Mouse (Mus musculus): ENCODE measurements at regions not wholly inside any gene's neighbourhood (a gene's known extent, or its start where the extent isn't known, plus 50 kb on each side); places are given as distances from the start of the nearest gene placed in this dataset.

DNA sequence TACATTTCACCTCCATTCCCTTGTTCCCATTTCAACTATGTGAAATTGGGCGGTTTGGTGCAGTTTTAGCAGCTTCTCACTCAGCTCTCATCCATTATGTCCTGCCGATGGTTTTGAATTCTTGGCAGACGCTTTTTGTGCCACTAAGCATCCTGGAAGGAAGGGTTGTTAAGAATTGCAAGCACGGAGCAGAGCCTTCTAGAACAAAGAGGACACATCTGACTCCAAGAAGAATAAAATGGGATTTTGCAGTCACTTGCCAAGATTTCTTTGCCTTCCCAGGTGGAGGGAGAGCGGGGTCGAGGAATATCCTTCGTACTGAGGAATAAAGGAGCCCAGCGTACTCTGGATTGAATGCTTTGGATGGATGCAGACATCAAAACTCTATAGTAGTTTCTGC, 176.7 kb upstream of the Cep162 start:
- Histone ChIP-seq H3K9ac (no peak overlapping the region), H3K9me3 (replicated peaks) (no peaks in the 10 kb centered on the region), H3K36me3 (no peaks in the 10 kb centered on the region), H3K27ac (no peak overlapping the region), H3K4me3 (replicated peaks) (no peak overlapping the region), H3K27me3 (peaks cover 25% of the 10 kb centered on the region), H3K4me1 (no peaks in the 10 kb centered on the region), H3K4me2 (no peak overlapping the region)
- ATAC-seq (replicated peaks; ENCODE audit: low FRiP score) = no peak
- 76% methylated on average over 8 of the region's 8 CpGs for WGBS

DNA sequence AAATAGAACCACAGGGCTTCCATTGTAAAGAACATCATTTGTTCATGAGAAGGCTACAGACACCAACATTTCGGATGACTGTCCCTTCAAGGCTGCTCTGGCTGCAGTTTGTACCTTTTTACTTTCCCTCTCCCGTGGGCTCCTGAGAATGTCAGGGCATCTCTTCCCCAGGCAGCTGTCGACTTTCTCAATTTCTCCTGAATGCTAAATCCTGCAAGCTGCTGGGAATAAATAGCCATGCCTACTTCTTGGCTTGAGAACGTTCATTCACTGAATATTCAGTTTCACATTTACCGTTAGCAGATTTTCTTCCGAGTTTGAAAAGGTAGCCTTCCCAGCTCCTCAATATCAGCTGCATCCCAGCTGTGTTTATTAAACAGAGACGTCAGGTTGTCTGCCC, 176.2 kb upstream of the Cep162 start:
- H3K27me3 ChIP-seq = peaks cover 27% of the 10 kb centered on the region
- no peak for ATAC-seq (replicated peaks; ENCODE audit: low FRiP score)
- H3K9ac ChIP-seq = no peak overlapping the region
- H3K4me3 ChIP-seq (replicated peaks) = no peak overlapping the region
- H3K4me2 ChIP-seq = no peak overlapping the region
- no peaks in the 10 kb centered on the region for H3K36me3 ChIP-seq
- H3K9me3 ChIP-seq (replicated peaks) = no peaks in the 10 kb centered on the region
- WGBS = 75% methylated on average over 7 of the region's 7 CpGs
- no peaks in the 10 kb centered on the region for H3K4me1 ChIP-seq
- no peak overlapping the region for H3K27ac ChIP-seq

DNA sequence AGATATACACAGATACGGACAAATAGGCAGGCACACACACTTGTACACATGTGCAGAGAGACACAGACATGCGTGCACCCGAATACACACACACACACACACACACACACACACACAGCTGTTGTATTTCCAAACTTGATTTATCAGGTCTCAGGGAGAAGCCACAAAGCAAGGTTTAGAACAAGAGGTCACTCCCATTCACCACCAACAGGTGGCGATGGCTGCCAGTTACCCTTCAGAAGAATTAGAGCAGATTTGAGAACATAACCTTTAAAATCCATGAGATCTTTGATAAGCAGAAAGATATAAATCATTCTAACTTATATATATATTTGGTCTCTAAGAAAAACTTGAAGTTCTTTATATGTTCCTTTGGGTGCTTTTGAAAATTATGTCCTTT, 169.9 kb upstream of the Cep162 start:
- WGBS = 66% methylated on average over 4 of the region's 4 CpGs

DNA sequence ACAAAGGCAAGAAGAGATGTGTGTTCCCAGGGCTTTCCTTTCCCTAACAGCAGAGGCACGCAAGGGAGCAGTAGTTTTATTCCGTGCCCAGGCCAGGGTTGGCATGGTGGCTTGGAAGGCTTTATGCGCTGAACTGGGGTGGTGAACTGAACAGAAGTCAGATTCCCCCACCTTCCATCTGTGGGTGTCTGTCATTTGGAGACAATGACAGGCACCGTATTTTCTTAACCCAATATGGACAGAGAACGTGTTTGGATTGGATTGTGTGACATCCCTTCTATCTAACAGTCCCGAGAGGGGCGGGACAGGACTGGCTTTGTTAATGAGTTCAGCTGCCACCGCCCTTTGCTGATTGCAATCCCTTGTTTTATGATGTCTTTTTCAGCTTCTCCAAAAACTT, 165.8 kb upstream of the Cep162 start:
- Histone ChIP-seq H3K4me3 (replicated peaks) (no peak overlapping the region), H3K4me1 (no peaks in the 10 kb centered on the region), H3K9ac (no peak overlapping the region), H3K36me3 (no peaks in the 10 kb centered on the region), H3K9me3 (replicated peaks) (no peaks in the 10 kb centered on the region), H3K27me3 (peaks cover 74% of the 10 kb centered on the region), H3K27ac (no peak overlapping the region), H3K4me2 (no peak overlapping the region)
- no peak for ATAC-seq (replicated peaks; ENCODE audit: low FRiP score)
- WGBS = 45% methylated on average over 8 of the region's 8 CpGs

More for the DNA sequence above, 169.9 kb upstream of the Cep162 start:
- Histone ChIP-seq H3K27me3 (peaks cover 47% of the 10 kb centered on the region), H3K4me3 (replicated peaks) (no peak overlapping the region), H3K36me3 (no peaks in the 10 kb centered on the region), H3K4me1 (no peaks in the 10 kb centered on the region), H3K27ac (no peak overlapping the region), H3K9ac (no peak overlapping the region), H3K4me2 (no peak overlapping the region), H3K9me3 (replicated peaks) (no peaks in the 10 kb centered on the region)
- ATAC-seq (replicated peaks; ENCODE audit: low FRiP score) = no peak

DNA sequence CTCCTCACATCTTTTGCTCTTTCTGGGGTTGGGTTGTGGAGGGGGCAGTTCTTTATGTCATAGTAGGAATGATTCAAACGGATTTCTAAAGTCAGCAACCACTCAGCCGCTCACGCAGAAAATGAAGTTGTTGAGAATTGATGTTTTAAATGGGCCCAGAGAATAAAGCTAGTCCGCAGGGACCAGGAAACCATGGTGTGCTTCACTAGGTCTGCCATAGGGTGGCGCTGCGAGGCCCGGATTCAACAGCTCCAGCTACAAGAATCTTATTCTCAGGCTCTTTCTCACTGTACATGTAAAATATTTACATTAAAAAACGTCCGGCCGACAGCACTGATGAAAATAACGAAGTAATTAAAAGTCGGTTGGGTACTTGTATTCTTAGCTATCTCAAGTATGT, 164.0 kb upstream of the Cep162 start:
- Histone ChIP-seq H3K9ac (no peak overlapping the region), H3K27me3 (peaks cover 68% of the 10 kb centered on the region), H3K36me3 (no peaks in the 10 kb centered on the region), H3K9me3 (replicated peaks) (no peaks in the 10 kb centered on the region), H3K4me3 (replicated peaks) (no peak overlapping the region), H3K4me2 (no peak overlapping the region), H3K4me1 (no peaks in the 10 kb centered on the region), H3K27ac (no peak overlapping the region)
- no peak for ATAC-seq (replicated peaks; ENCODE audit: low FRiP score)
- WGBS = 14% methylated on average over 12 of the region's 12 CpGs

DNA sequence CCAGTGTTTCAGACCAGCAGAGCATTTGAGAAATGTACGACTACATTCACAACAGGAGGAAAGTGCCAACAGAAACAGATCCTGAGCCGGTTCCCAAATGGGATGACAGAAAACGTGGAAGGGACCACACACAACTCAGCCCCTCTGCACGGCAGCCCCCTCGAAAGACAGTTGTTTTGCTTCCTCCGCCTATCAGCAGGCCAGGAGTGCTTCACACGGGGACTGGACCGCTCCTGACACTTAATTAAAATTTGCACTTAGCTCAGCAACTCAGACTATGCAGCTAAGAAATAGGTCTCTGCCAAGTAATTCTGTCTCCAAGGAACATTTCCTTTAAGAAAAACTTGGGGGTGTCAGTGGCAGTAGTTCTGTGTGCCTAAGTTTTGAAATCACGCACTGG, 157.6 kb upstream of the Cep162 start:
- Histone ChIP-seq H3K9me3 (replicated peaks) (no peaks in the 10 kb centered on the region), H3K36me3 (no peaks in the 10 kb centered on the region), H3K4me3 (replicated peaks) (no peak overlapping the region), H3K4me1 (no peaks in the 10 kb centered on the region), H3K9ac (no peak overlapping the region), H3K27ac (no peak overlapping the region), H3K27me3 (peaks cover 26% of the 10 kb centered on the region), H3K4me2 (no peak overlapping the region)
- WGBS = 33% methylated on average over 9 of the region's 9 CpGs
- no peak for ATAC-seq (replicated peaks; ENCODE audit: low FRiP score)

DNA sequence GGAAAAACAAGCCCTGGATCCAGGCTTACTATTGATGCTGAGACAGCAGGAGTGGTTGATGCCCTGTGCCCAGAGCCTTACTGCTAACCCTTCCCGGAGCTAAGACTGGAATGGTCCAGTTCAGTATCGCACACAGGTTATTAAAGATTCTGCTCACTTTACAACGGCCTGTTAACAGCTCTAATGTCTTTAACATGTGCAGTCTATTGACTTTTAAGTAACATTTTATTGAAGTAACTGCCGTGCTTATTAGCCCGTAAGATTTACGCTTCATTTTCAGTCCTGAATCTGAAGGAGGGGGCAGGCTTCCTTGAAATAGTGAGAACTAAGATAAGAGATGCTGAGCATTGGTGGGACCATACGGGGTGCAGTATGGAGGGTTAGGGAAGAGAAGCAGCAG, 155.7 kb upstream of the Cep162 start:
- H3K27ac ChIP-seq = no peak overlapping the region
- no peaks in the 10 kb centered on the region for H3K9me3 ChIP-seq (replicated peaks)
- no peaks in the 10 kb centered on the region for H3K4me1 ChIP-seq
- 54% methylated on average over 7 of the region's 7 CpGs for WGBS
- H3K4me3 ChIP-seq (replicated peaks) = no peak overlapping the region
- peaks cover 15% of the 10 kb centered on the region for H3K27me3 ChIP-seq
- H3K9ac ChIP-seq = no peak overlapping the region
- no peak for ATAC-seq (replicated peaks; ENCODE audit: low FRiP score)
- no peaks in the 10 kb centered on the region for H3K36me3 ChIP-seq
- no peak overlapping the region for H3K4me2 ChIP-seq

DNA sequence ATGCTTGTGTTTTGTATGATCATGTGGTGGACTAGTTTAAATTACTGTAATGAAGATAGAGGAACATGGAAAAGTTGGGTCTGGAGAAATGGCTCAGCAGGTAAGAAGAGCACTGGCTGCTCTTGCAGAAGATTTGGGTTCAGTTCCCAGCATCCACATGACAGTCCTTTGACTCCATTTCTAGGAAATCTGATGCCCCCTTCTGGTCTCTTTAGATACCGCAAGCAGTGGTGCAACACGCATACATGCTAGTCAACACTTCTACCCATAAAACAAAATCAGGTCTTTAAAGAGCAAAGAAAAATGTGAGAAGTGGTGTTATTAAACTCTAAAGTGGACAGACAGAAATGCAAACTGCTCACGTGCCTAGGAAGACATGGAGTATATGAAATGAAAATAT, 154.4 kb upstream of the Cep162 start:
- Histone ChIP-seq H3K9ac (no peak overlapping the region), H3K36me3 (no peaks in the 10 kb centered on the region), H3K4me1 (no peaks in the 10 kb centered on the region), H3K27ac (no peak overlapping the region), H3K9me3 (replicated peaks) (no peaks in the 10 kb centered on the region), H3K4me2 (no peak overlapping the region), H3K4me3 (replicated peaks) (no peak overlapping the region), H3K27me3 (peaks cover 15% of the 10 kb centered on the region)
- ATAC-seq (replicated peaks; ENCODE audit: low FRiP score) = no peak
- WGBS = 92% methylated on average over 3 of the region's 3 CpGs

DNA sequence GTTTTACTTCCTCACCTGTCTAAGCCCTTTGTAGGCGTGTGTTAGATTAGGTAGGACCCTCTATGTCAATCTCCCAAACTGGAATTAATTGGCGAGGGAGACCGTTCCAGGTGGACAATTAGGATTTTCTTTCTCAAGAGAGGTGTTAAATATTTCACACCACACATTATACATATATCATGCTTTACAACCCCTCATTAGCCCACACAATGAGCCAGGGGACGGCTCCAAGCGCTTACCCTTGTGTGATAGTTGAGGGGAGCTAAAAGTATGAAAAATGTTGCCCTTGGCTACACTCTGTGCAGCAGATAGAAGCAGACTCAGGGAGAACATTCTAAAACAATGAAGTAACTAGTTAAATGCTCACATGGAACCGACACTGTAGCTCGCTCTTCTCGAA, 153.5 kb upstream of the Cep162 start:
- WGBS = 70% methylated on average over 8 of the region's 8 CpGs
- H3K4me2 ChIP-seq = no peak overlapping the region
- H3K4me1 ChIP-seq = no peaks in the 10 kb centered on the region
- H3K36me3 ChIP-seq = no peaks in the 10 kb centered on the region
- H3K4me3 ChIP-seq (replicated peaks) = no peak overlapping the region
- peaks cover 10% of the 10 kb centered on the region; the same call in 1 of the 2 replicates for H3K27me3 ChIP-seq
- no peak for ATAC-seq (replicated peaks; ENCODE audit: low FRiP score)
- no peak overlapping the region for H3K9ac ChIP-seq
- H3K27ac ChIP-seq = no peak overlapping the region
- no peaks in the 10 kb centered on the region for H3K9me3 ChIP-seq (replicated peaks)

DNA sequence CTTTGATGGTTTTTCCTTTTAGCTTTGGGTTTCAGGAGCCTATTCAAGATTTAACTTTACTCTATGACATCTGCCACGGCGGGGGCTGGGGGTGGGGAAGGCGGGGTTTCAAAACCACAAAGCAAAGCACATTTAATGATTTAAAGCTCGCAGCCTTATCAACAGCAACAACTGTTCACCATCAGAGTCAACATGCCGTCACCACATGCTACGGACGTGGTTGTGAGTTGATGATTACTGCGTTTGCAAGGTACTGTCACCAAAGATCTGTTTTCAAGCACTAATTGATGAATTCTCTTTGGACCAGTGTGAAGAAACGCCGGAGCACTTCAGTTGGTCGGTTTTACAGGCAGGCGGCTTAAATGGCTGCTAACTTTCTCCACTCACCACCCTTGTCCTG, 151.1 kb upstream of the Cep162 start:
- no peaks in the 10 kb centered on the region for H3K36me3 ChIP-seq
- no peaks in the 10 kb centered on the region for H3K4me1 ChIP-seq
- H3K9ac ChIP-seq = no peak overlapping the region
- H3K9me3 ChIP-seq (replicated peaks) = no peaks in the 10 kb centered on the region
- peaks cover 7% of the 10 kb centered on the region; the same call in 1 of the 2 replicates for H3K27me3 ChIP-seq
- H3K27ac ChIP-seq = no peak overlapping the region
- no peak overlapping the region for H3K4me3 ChIP-seq (replicated peaks)
- 72% methylated on average over 12 of the region's 12 CpGs for WGBS
- ATAC-seq (replicated peaks; ENCODE audit: low FRiP score) = no peak
- H3K4me2 ChIP-seq = no peak overlapping the region

DNA sequence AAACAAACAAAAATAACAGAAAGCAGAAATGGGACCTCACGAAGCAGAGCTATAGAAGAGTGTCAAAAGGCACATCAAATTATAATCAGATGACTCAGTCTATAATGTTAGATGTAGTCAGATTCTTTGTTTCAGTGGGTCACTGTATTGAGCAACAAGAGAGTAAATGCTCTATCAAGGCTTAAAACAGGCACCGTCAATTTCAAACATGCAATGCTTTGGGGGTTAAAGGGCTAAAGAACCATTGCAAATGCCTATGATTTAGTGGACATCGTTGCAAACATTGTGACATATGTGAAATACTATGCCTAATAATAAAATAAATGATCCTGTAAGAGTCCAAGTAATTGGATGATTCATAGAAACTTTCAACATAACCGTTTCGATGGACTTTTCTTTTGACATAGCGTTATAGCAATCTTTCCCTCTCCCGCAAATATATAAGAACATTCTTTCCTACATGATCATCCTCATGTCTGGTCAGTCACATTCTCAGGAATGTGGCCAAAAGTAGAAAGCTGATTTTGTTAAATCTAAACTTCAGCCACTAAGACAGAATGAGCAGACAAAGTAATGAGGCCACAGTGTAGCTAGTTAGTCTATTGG, 149.9 kb upstream of the Cep162 start:
- Histone ChIP-seq H3K27me3 (no peaks in the 10 kb centered on the region), H3K4me1 (no peaks in the 10 kb centered on the region), H3K27ac (no peak overlapping the region), H3K36me3 (no peaks in the 10 kb centered on the region), H3K9ac (no peak overlapping the region), H3K4me2 (no peak overlapping the region), H3K9me3 (replicated peaks) (no peaks in the 10 kb centered on the region), H3K4me3 (replicated peaks) (no peak overlapping the region)
- WGBS = 81% methylated on average over 7 of the region's 7 CpGs
- ATAC-seq (replicated peaks; ENCODE audit: low FRiP score) = no peak

DNA sequence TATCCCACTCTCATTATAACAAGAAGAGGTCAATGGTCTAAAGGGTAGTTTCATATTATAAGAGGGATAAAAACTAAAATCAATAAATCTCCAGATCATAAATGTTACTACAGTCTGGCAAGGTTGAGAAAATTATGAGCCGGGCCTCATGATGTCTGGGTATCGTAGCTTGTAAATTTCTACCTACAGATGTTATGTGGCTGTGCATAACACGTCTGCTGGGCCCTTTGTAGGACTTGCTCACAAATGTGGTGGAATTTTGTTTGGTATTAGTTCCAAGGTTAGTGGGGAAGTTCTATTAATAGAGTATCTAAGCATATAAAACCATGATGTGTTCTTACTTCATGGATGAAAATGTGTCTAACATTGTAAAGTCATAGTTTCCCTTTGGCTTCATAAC, 146.7 kb upstream of the Cep162 start:
- Histone ChIP-seq H3K36me3 (no peaks in the 10 kb centered on the region), H3K9ac (no peak overlapping the region), H3K4me1 (no peaks in the 10 kb centered on the region), H3K4me2 (no peak overlapping the region), H3K27ac (no peak overlapping the region), H3K4me3 (replicated peaks) (no peak overlapping the region), H3K27me3 (no peaks in the 10 kb centered on the region), H3K9me3 (replicated peaks) (no peaks in the 10 kb centered on the region)
- 73% methylated on average over 3 of the region's 3 CpGs for WGBS
- no peak for ATAC-seq (replicated peaks; ENCODE audit: low FRiP score)

DNA sequence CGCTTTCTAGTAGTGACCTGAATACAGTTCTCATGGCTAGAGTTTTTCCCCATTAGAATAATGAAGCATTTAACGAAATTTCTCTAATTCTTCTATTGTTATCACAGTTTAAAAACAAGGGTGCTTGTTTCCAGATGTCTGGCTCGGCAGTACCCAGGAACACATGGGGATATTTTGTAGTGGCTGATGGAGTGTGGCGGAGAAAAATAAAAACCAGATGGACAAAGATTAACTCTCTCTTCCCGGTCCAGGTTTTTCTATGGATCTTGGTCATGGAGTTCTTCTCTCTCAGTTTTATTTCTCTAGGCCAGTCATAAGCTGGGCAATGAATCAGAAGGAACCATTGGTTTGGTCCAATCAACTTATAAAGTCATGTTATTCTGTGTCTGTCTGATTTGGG, 132.2 kb upstream of the Cep162 start:
- Histone ChIP-seq H3K36me3 (no peaks in the 10 kb centered on the region), H3K9ac (no peak overlapping the region), H3K4me3 (replicated peaks) (no peak overlapping the region), H3K27ac (no peak overlapping the region), H3K4me2 (no peak overlapping the region), H3K9me3 (replicated peaks) (no peaks in the 10 kb centered on the region), H3K27me3 (no peaks in the 10 kb centered on the region), H3K4me1 (no peaks in the 10 kb centered on the region)
- 75% methylated on average over 5 of the region's 5 CpGs for WGBS
- ATAC-seq (replicated peaks; ENCODE audit: low FRiP score) = no peak

Data from kidney, embryonic 15.5 days (tissue).